Mouse (Mus musculus): ENCODE data around the gene H2-D1. TPM values are rescaled to one million over a fixed set of nuclear protein-coding genes. Genes with fewer than 3 reads are reported as not detected.

The H2-D1 gene
- polyA plus RNA-seq, 1 experiment = 38.3 TPM

DNA sequence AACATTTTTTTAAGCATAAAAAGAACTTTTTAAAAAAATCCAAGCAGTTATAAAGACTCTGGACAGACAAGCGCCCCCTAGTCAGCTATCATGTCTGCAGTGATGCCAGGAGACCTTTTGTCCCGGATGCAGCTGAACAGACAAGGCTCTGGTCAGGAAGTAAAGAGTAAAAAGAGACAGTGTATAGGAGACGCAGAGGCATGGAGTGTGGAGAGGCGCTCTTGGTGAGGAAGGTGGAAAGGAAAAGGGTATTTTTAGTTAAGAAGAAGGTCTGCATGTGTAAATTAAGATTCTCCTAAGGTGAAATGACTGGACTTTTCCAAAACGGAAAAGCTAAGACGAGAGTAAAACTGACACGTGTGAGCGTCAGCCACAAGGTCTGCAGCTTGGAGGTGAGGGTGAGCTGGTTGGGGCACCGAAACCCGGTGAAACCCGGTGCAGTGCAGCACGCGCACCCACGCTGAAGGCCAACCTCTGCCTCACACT is 35.9 kb upstream of the H2-D1 start:
- Histone ChIP-seq H3ac (ENCODE audit: control insufficient read depth, insufficient read length) (no peak overlapping the region), H3K27me3 (ENCODE audit: control insufficient read depth, insufficient read depth, insufficient read length) (no peaks in the 10 kb centered on the region), H3K4me2 (ENCODE audit: low read depth) (no peak overlapping the region), H3K36me3 (ENCODE audit: control insufficient read depth, insufficient read depth) (peaks cover 10% of the 10 kb centered on the region), H3K4me3 (no peak overlapping the region), H3K79me2 (ENCODE audit: control insufficient read depth, insufficient read depth) (peaks cover 5% of the 10 kb centered on the region)
- TF ChIP-seq TCF12 (IDR thresholded peaks at IDR 0.05; ENCODE audit: insufficient read depth, poor library complexity, severe bottlenecking) (no peak), CEBPB (IDR thresholded peaks at IDR 0.05; ENCODE audit: insufficient read depth, poor library complexity, severe bottlenecking) (no peak), REST (IDR thresholded peaks at IDR 0.05; ENCODE audit: insufficient read depth, insufficient read length) (no peak), MAX (IDR thresholded peaks at IDR 0.05; ENCODE audit: low read depth) (no peak), TCF3 (IDR thresholded peaks at IDR 0.05; ENCODE audit: insufficient read length, low read depth) (no peak), MYOG (IDR thresholded peaks at IDR 0.05; ENCODE audit: control insufficient read depth in 1 of 3, insufficient read depth in 1 of 3, insufficient read length in 2 of 3, low read depth in 2 of 3) (no peak), SRF (IDR thresholded peaks at IDR 0.05; ENCODE audit: control insufficient read depth, insufficient read length, low read depth) (no peak), MYOD1 (IDR thresholded peaks at IDR 0.05; ENCODE audit: control insufficient read depth in 1 of 3, insufficient read length in 2 of 3, low read depth in 2 of 3) (no peak), USF1 (IDR thresholded peaks at IDR 0.05; ENCODE audit: low read depth) (no peak), POLR2AphosphoS2 (IDR thresholded peaks at IDR 0.05; ENCODE audit: insufficient read length, low read depth) (no peak), E2F4 (IDR thresholded peaks at IDR 0.05; ENCODE audit: insufficient read depth) (no peak), POLR2A (IDR thresholded peaks at IDR 0.05; ENCODE audit: insufficient read length, low read depth) (no peak)

DNA sequence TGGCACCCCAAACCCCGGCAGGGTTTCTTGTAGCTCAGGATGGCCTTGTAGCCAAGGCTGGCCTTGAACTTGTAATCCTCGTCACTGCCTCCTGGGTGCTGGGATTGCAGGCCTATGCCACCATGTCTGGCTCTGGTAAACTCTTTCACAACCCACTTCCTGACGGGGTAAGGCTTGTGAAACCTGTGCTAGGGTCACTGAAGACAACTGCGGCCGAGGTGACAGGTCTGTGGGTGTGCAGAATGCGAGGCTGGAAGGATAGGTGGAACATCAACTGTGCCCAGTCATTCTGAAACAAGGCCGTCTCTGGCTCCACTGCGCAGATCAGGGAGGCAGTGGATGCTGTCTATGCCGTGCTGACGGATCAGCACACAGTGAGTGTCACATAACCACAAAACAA is 31.5 kb upstream of the H2-D1 start:
- H3K27me3 ChIP-seq (ENCODE audit: control insufficient read depth, insufficient read depth, insufficient read length) = no peaks in the 10 kb centered on the region
- no peak for TF ChIP-seq MYOD1 (IDR thresholded peaks at IDR 0.05; ENCODE audit: control insufficient read depth in 1 of 3, insufficient read length in 2 of 3, low read depth in 2 of 3)
- no peak for TF ChIP-seq TCF12 (IDR thresholded peaks at IDR 0.05; ENCODE audit: insufficient read depth, poor library complexity, severe bottlenecking)
- TF ChIP-seq MAX (IDR thresholded peaks at IDR 0.05; ENCODE audit: low read depth) = no peak
- no peak for TF ChIP-seq POLR2A (IDR thresholded peaks at IDR 0.05; ENCODE audit: insufficient read length, low read depth)
- no peak for TF ChIP-seq REST (IDR thresholded peaks at IDR 0.05; ENCODE audit: insufficient read depth, insufficient read length)
- no peak for TF ChIP-seq SRF (IDR thresholded peaks at IDR 0.05; ENCODE audit: control insufficient read depth, insufficient read length, low read depth)
- no peak for TF ChIP-seq TCF3 (IDR thresholded peaks at IDR 0.05; ENCODE audit: insufficient read length, low read depth)
- no peak for TF ChIP-seq USF1 (IDR thresholded peaks at IDR 0.05; ENCODE audit: low read depth)
- no peak for TF ChIP-seq POLR2AphosphoS2 (IDR thresholded peaks at IDR 0.05; ENCODE audit: insufficient read length, low read depth)
- TF ChIP-seq E2F4 (IDR thresholded peaks at IDR 0.05; ENCODE audit: insufficient read depth) = no peak
- no peak for TF ChIP-seq MYOG (IDR thresholded peaks at IDR 0.05; ENCODE audit: control insufficient read depth in 1 of 3, insufficient read depth in 1 of 3, insufficient read length in 2 of 3, low read depth in 2 of 3)
- no peak for TF ChIP-seq CEBPB (IDR thresholded peaks at IDR 0.05; ENCODE audit: insufficient read depth, poor library complexity, severe bottlenecking)
- no peak overlapping the region for H3ac ChIP-seq (ENCODE audit: control insufficient read depth, insufficient read length)
- no peak overlapping the region for H3K4me2 ChIP-seq (ENCODE audit: low read depth)
- H3K79me2 ChIP-seq (ENCODE audit: control insufficient read depth, insufficient read depth) = peaks cover 21% of the 10 kb centered on the region
- no peak overlapping the region for H3K4me3 ChIP-seq
- peaks cover 14% of the 10 kb centered on the region for H3K36me3 ChIP-seq (ENCODE audit: control insufficient read depth, insufficient read depth)

- Histone ChIP-seq H3K36me3 (ENCODE audit: control insufficient read depth, insufficient read depth) (peaks cover 14% of the 10 kb centered on the region), H3K27me3 (ENCODE audit: control insufficient read depth, insufficient read depth, insufficient read length) (no peaks in the 10 kb centered on the region), H3ac (ENCODE audit: control insufficient read depth, insufficient read length) (no peak overlapping the region), H3K4me3 (no peak overlapping the region), H3K4me2 (ENCODE audit: low read depth) (no peak overlapping the region), H3K79me2 (ENCODE audit: control insufficient read depth, insufficient read depth) (peaks cover 21% of the 10 kb centered on the region)
- TF ChIP-seq MYOG (IDR thresholded peaks at IDR 0.05; ENCODE audit: control insufficient read depth in 1 of 3, insufficient read depth in 1 of 3, insufficient read length in 2 of 3, low read depth in 2 of 3) (no peak), SRF (IDR thresholded peaks at IDR 0.05; ENCODE audit: control insufficient read depth, insufficient read length, low read depth) (no peak), MAX (IDR thresholded peaks at IDR 0.05; ENCODE audit: low read depth) (no peak), POLR2A (IDR thresholded peaks at IDR 0.05; ENCODE audit: insufficient read length, low read depth) (no peak), MYOD1 (IDR thresholded peaks at IDR 0.05; ENCODE audit: control insufficient read depth in 1 of 3, insufficient read length in 2 of 3, low read depth in 2 of 3) (no peak), TCF3 (IDR thresholded peaks at IDR 0.05; ENCODE audit: insufficient read length, low read depth) (no peak), USF1 (IDR thresholded peaks at IDR 0.05; ENCODE audit: low read depth) (no peak)
Measured at GRCm38 (mm10) chr17:35232043-35232442, 30.5 kb upstream of the H2-D1 start.

- no peaks in the 10 kb centered on the region for H3K27me3 ChIP-seq (ENCODE audit: control insufficient read depth, insufficient read depth, insufficient read length)
- TF ChIP-seq POLR2A (IDR thresholded peaks at IDR 0.05; ENCODE audit: insufficient read length, low read depth) (no peak), MAX (IDR thresholded peaks at IDR 0.05; ENCODE audit: low read depth) (no peak), TCF3 (IDR thresholded peaks at IDR 0.05; ENCODE audit: insufficient read length, low read depth) (no peak), USF1 (IDR thresholded peaks at IDR 0.05; ENCODE audit: low read depth) (no peak), SRF (IDR thresholded peaks at IDR 0.05; ENCODE audit: control insufficient read depth, insufficient read length, low read depth) (no peak), MYOD1 (IDR thresholded peaks at IDR 0.05; ENCODE audit: control insufficient read depth in 1 of 3, insufficient read length in 2 of 3, low read depth in 2 of 3) (no peak), POLR2AphosphoS2 (IDR thresholded peaks at IDR 0.05; ENCODE audit: insufficient read length, low read depth) (no peak), TCF12 (IDR thresholded peaks at IDR 0.05; ENCODE audit: insufficient read depth, poor library complexity, severe bottlenecking) (no peak), CEBPB (IDR thresholded peaks at IDR 0.05; ENCODE audit: insufficient read depth, poor library complexity, severe bottlenecking) (no peak), REST (IDR thresholded peaks at IDR 0.05; ENCODE audit: insufficient read depth, insufficient read length) (no peak), MYOG (IDR thresholded peaks at IDR 0.05; ENCODE audit: control insufficient read depth in 1 of 3, insufficient read depth in 1 of 3, insufficient read length in 2 of 3, low read depth in 2 of 3) (no peak), E2F4 (IDR thresholded peaks at IDR 0.05; ENCODE audit: insufficient read depth) (no peak)
- no peak overlapping the region for H3K4me2 ChIP-seq (ENCODE audit: low read depth)
- H3K4me3 ChIP-seq = no peak overlapping the region
- H3K36me3 ChIP-seq (ENCODE audit: control insufficient read depth, insufficient read depth) = peaks cover 14% of the 10 kb centered on the region
- H3ac ChIP-seq (ENCODE audit: control insufficient read depth, insufficient read length) = no peak overlapping the region
- H3K79me2 ChIP-seq (ENCODE audit: control insufficient read depth, insufficient read depth) = peaks cover 21% of the 10 kb centered on the region
Measured at GRCm38 (mm10) chr17:35232659-35233058, 29.9 kb upstream of the H2-D1 start.

Measured in myocyte (in vitro differentiated cells).